ENCODE assay signal across 29 mouse cellular contexts in the genomic region with DNA sequence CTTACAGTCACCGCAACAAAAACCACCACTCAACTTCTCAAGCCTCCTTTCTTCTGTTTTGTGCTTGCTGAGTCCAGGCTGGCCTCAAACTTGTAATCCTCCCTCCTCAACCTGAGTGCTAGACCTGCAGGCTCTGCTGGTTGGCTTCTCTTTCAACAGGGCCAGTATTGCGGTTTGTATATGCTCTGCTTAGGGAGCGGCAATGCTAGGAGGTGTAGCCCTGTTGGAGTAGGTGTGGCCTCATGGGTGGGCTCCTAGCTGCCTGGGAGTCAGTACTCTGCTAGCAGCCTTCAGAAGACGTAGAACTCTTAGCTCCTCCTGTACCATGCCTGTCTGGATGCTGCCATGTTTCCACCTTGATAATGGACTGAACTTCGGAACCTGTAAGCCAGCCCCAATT. TPM values are rescaled to one million over a fixed set of nuclear protein-coding genes. Genes with fewer than 3 reads are reported as not detected.
DNase-seq lines count a peak whose midpoint lies in the region; ATAC-seq and TF ChIP-seq lines count a peak whose summit lies in the region.
"Had no signal": no experiment of that assay in that cellular context is flagged by ENCODE, and none has a peak within 500 bp of the region (broad histone marks: within the 10 kb centered on the region; RNA-seq: fewer than 3 reads in every experiment).

No protein-coding gene starts in this region.

- peaks cover 70% of the 10 kb centered on the region for H3K36me3 ChIP-seq in lung, postnatal 0 days (ENCODE audit: insufficient read depth, low read length)
- H3K36me3 ChIP-seq in ES-Bruce4 (ENCODE audit: control insufficient read depth, insufficient read depth, low read length, poor library complexity, severe bottlenecking) (peaks cover 47% of the 10 kb centered on the region), MEL (ENCODE audit: control insufficient read depth in 1 of 2, insufficient read depth in 2 of 2, low read length in 2 of 2) (peaks cover 0 to 43% of the 10 kb centered on the region in 2 experiments; a peak in 2 of 4 replicates)
- peaks cover 95% of the 10 kb centered on the region for H3K36me3 ChIP-seq in forebrain, postnatal 0 days (ENCODE audit: insufficient read depth)

- no peak overlapping the region for H3K4me3 ChIP-seq in lung, postnatal 0 days (ENCODE audit: low read depth, low read length)
- H3K4me3 ChIP-seq in ES-Bruce4 (ENCODE audit: low read depth, low read length) (peak overlapping the region; percentile 77), MEL (ENCODE audit: control insufficient read depth in 1 of 2, insufficient read depth in 1 of 2, low read depth in 2 of 2, low read length in 2 of 2) (no peak overlapping the region)
- no peak overlapping the region for H3K4me3 ChIP-seq in forebrain, postnatal 0 days (ENCODE audit: low read depth, low read length)
- H3K4me3 ChIP-seq: embryonic facial prominence, embryonic 10.5 days; embryonic facial prominence, embryonic 13.5 days; erythroblast, embryonic 14.5 days; forebrain, embryonic 12.5 days; forebrain, embryonic 15.5 days; hindbrain, embryonic 10.5 days; hindbrain, embryonic 13.5 days; intestine, embryonic 15.5 days had no signal

- no peaks in the 10 kb centered on the region for H3K4me1 ChIP-seq in lung, postnatal 0 days (ENCODE audit: insufficient read depth, low read depth, low read length)
- H3K4me1 ChIP-seq in ES-Bruce4 (ENCODE audit: control insufficient read depth, insufficient read depth, low read length) (peaks cover 6% of the 10 kb centered on the region), MEL (ENCODE audit: control insufficient read depth in 1 of 2, insufficient read depth in 2 of 2, low read length in 2 of 2) (no peaks in the 10 kb centered on the region)
- no peaks in the 10 kb centered on the region for H3K4me1 ChIP-seq in forebrain, postnatal 0 days (ENCODE audit: insufficient read depth)
- H3K4me1 ChIP-seq: embryonic facial prominence, embryonic 10.5 days; embryonic facial prominence, embryonic 13.5 days; forebrain, embryonic 12.5 days; forebrain, embryonic 15.5 days; hindbrain, embryonic 13.5 days; intestine, embryonic 15.5 days had no signal

- 92% methylated on average over 5 of the region's 5 CpGs for WGBS in lung, postnatal 0 days
- 95% methylated on average over 5 of the region's 5 CpGs for WGBS in forebrain, postnatal 0 days

- no peak for DNase-seq in lung, postnatal 0 days (ENCODE audit: low spot score)
- no peak for DNase-seq in lung, postnatal 10 days
- DNase-seq in MEL (ENCODE audit: low read depth, low spot score) (no peak), ZHBTc4 (ENCODE audit: low read depth, low spot score) (peak; percentile 96)
- DNase-seq in spleen, postnatal 10 days (ENCODE audit: low spot score in 2 of 2) = no peak
- no peak for DNase-seq in forebrain, postnatal 0 days
- DNase-seq: adrenal gland, adult 8-10 months; adrenal gland, postnatal 25 days; B cell, adult 2 months; cerebellum, adult 11-12 months; cerebellum, adult 8-10 months; cerebellum, postnatal 10 days; cerebellum, postnatal 36 days; embryo, embryonic 11 days; gastrocnemius, postnatal 25 days; kidney, adult 11 months had no signal

- TF ChIP-seq CTCF in lung, postnatal 0 days (IDR thresholded peaks at IDR 0.05) = no peak
- TF ChIP-seq CTCF in ES-Bruce4 (IDR thresholded peaks at IDR 0.05; ENCODE audit: low read depth, low read length) = no peak
- TF ChIP-seq CTCF in MEL (IDR thresholded peaks at IDR 0.05 in 2 of 3, conservative IDR thresholded peaks at IDR 0.05 in 1 of 3; ENCODE audit: control insufficient read depth in 1 of 3, insufficient read depth in 1 of 3, low read depth in 2 of 3, low read length in 3 of 3, poor library complexity in 1 of 3, severe bottlenecking in 1 of 3) = no peak
- no peak for TF ChIP-seq CTCF in forebrain, postnatal 0 days (IDR thresholded peaks at IDR 0.05; ENCODE audit: low read depth)

- ATAC-seq in lung, postnatal 0 days = 0 out of 2 replicates have a peak, but pooled peaks have one; percentile 23
- no peak for ATAC-seq in forebrain, postnatal 0 days
- ATAC-seq: activated CD4-positive, CD25-positive, alpha-beta regulatory T cell, adult 4 months; forebrain, embryonic 15.5 days; hindbrain, embryonic 16.5 days; intestine, embryonic 15.5 days had no signal

- TF ChIP-seq RAD21 in MEL (IDR thresholded peaks at IDR 0.05; ENCODE audit: low read depth, low read length) = no peak

- H3K9ac ChIP-seq in lung, postnatal 0 days (replicated peaks; ENCODE audit: low read depth) = no peak overlapping the region
- H3K9ac ChIP-seq in ES-Bruce4 (ENCODE audit: low read depth, poor library complexity, severe bottlenecking) (peak overlapping the region; percentile 84), MEL (ENCODE audit: control insufficient read depth, low read depth, low read length, poor library complexity, severe bottlenecking) (no peak overlapping the region)
- H3K9ac ChIP-seq in forebrain, postnatal 0 days = no peak overlapping the region
- H3K9ac ChIP-seq: embryonic facial prominence, embryonic 13.5 days; forebrain, embryonic 12.5 days; forebrain, embryonic 15.5 days; hindbrain, embryonic 13.5 days; intestine, embryonic 15.5 days had no signal

- H3K27ac ChIP-seq in lung, postnatal 0 days (ENCODE audit: low read length) = no peak overlapping the region
- H3K27ac ChIP-seq in ES-Bruce4 (ENCODE audit: insufficient read depth, low read length) (peak overlapping the region; percentile 100), MEL (ENCODE audit: control insufficient read depth, low read depth, low read length) (no peak overlapping the region)
- H3K27ac ChIP-seq in forebrain, postnatal 0 days (ENCODE audit: low read depth, low read length) = no peak overlapping the region
- H3K27ac ChIP-seq: embryonic facial prominence, embryonic 10.5 days; embryonic facial prominence, embryonic 13.5 days; forebrain, embryonic 12.5 days; forebrain, embryonic 15.5 days; hindbrain, embryonic 10.5 days; hindbrain, embryonic 13.5 days; intestine, embryonic 15.5 days had no signal

- no peak for TF ChIP-seq EP300 in lung, postnatal 0 days (IDR thresholded peaks at IDR 0.05)
- TF ChIP-seq EP300 in ES-Bruce4 (IDR thresholded peaks at IDR 0.05; ENCODE audit: insufficient read depth, low read depth, low read length) (peak; percentile 80), MEL (IDR thresholded peaks at IDR 0.05; ENCODE audit: low read depth in 1 of 2, low read length in 2 of 2) (no peak)

- H3K9me3 ChIP-seq in lung, postnatal 0 days (ENCODE audit: low read length) = no peaks in the 10 kb centered on the region
- H3K9me3 ChIP-seq in ES-Bruce4 (replicated peaks; ENCODE audit: control insufficient read depth, insufficient read depth, low read length, poor library complexity, severe bottlenecking) = no peaks in the 10 kb centered on the region
- H3K9me3 ChIP-seq in MEL (replicated peaks; ENCODE audit: insufficient read depth, low read length) = no peaks in the 10 kb centered on the region
- H3K9me3 ChIP-seq in forebrain, postnatal 0 days (ENCODE audit: low read length) = no peaks in the 10 kb centered on the region
- H3K9me3 ChIP-seq: embryonic facial prominence, embryonic 10.5 days; embryonic facial prominence, embryonic 13.5 days; forebrain, embryonic 12.5 days; forebrain, embryonic 15.5 days; hindbrain, embryonic 10.5 days; hindbrain, embryonic 13.5 days; intestine, embryonic 15.5 days had no signal

- H3K79me2 ChIP-seq in MEL (ENCODE audit: control insufficient read depth, insufficient read depth, low read length, poor library complexity) = no peaks in the 10 kb centered on the region

- no peak overlapping the region for H3K4me2 ChIP-seq in lung, postnatal 0 days (replicated peaks; ENCODE audit: low read depth, low read length)
- no peak overlapping the region for H3K4me2 ChIP-seq in forebrain, postnatal 0 days (ENCODE audit: low read depth)
- H3K4me2 ChIP-seq: embryonic facial prominence, embryonic 13.5 days; forebrain, embryonic 12.5 days; forebrain, embryonic 15.5 days; heart, embryonic 11.5 days; hindbrain, embryonic 13.5 days; intestine, embryonic 15.5 days had no signal

- TF ChIP-seq POLR2A in ES-Bruce4 (IDR thresholded peaks at IDR 0.05; ENCODE audit: insufficient read depth, low read length) (peak; percentile 95), MEL (IDR thresholded peaks at IDR 0.05; ENCODE audit: control insufficient read depth in 1 of 2, insufficient read depth in 1 of 2, low read depth in 1 of 2, low read length in 2 of 2, poor library complexity in 1 of 2) (no peak)

- H3K27me3 ChIP-seq in lung, postnatal 0 days (replicated peaks; ENCODE audit: insufficient read depth, low read length) = no peaks in the 10 kb centered on the region
- no peaks in the 10 kb centered on the region for H3K27me3 ChIP-seq in ES-Bruce4 (ENCODE audit: control insufficient read depth, insufficient read depth, low read length, poor library complexity, severe bottlenecking)
- H3K27me3 ChIP-seq in MEL (ENCODE audit: control insufficient read depth in 1 of 2, insufficient read depth in 2 of 2, low read length in 2 of 2) = no peaks in the 10 kb centered on the region
- H3K27me3 ChIP-seq in forebrain, postnatal 0 days (ENCODE audit: insufficient read depth, low read length) = no peaks in the 10 kb centered on the region
- H3K27me3 ChIP-seq: CH12.LX; embryonic facial prominence, embryonic 13.5 days; forebrain, embryonic 12.5 days; forebrain, embryonic 15.5 days; hindbrain, embryonic 13.5 days; intestine, embryonic 15.5 days had no signal

TF ChIP-seq in MEL, 35 proteins besides CTCF, POLR2A, EP300 and RAD21 (continues in another document):
- no peak for TF ChIP-seq POLR2AphosphoS5 (IDR thresholded peaks at IDR 0.05; ENCODE audit: borderline replicate concordance, low read depth, low read length)
- TF ChIP-seq E2F4 (IDR thresholded peaks at IDR 0.05; ENCODE audit: borderline replicate concordance, low read depth, low read length) = no peak
- no peak for TF ChIP-seq HCFC1 (IDR thresholded peaks at IDR 0.05; ENCODE audit: low read depth, low read length)

RNA-seq across cellular contexts. Expression of gene Brd1, which starts 25.8 kb away (rescaled TPM):
- 17.1 and 18.1 TPM in 2 replicates for polyA plus RNA-seq in lung, postnatal 0 days (2015; fragmentation: Nextera tagmentation; extraction: Ambion mirVana)
- polyA plus RNA-seq in ES-Bruce4 (2011; ENCODE audit: insufficient read depth, insufficient read length, low read depth, missing spikeins) = 85.9 and 86.2 TPM in 2 replicates
- 33.7 and 33.8 TPM in 2 replicates for total RNA-seq in MEL (2012; rRNA removed)
- 10 to 100 TPM; 43.1 to 72.7 TPM for polyA plus RNA-seq in MEL (2012; ENCODE audit: insufficient read depth in 1 of 2, insufficient read length in 2 of 2, low read depth in 1 of 2, low replicate concordance in 2 of 2, missing spikeins in 1 of 2)
- total RNA-seq in forebrain, postnatal 0 days (2014; rRNA removed) = 56.8 and 63.6 TPM in 2 replicates
- polyA plus RNA-seq in forebrain, postnatal 0 days (2015; fragmentation: Nextera tagmentation; extraction: Ambion mirVana) = 10.6 and 13.0 TPM in 2 replicates

RNA-seq across cellular contexts. Expression of gene Zbed4, which starts 43.3 kb away (rescaled TPM):
- polyA plus RNA-seq in lung, postnatal 0 days (2015; fragmentation: Nextera tagmentation; extraction: Ambion mirVana) = 4.7 and 4.8 TPM in 2 replicates
- 36.9 and 44.5 TPM in 2 replicates for polyA plus RNA-seq in ES-Bruce4 (2011; ENCODE audit: insufficient read depth, insufficient read length, low read depth, missing spikeins)
- total RNA-seq in MEL (2012; rRNA removed) = 57.3 and 57.9 TPM in 2 replicates
- polyA plus RNA-seq in MEL (2012; ENCODE audit: insufficient read depth in 1 of 2, insufficient read length in 2 of 2, low read depth in 1 of 2, low replicate concordance in 2 of 2, missing spikeins in 1 of 2) = 10 to 100 TPM in 1 of 2 experiments, not detected in 1; 53.2 TPM
- total RNA-seq in forebrain, postnatal 0 days (2014; rRNA removed) = 21.8 and 28.7 TPM in 2 replicates
- polyA plus RNA-seq in forebrain, postnatal 0 days (2015; fragmentation: Nextera tagmentation; extraction: Ambion mirVana) = 4.0 and 6.1 TPM in 2 replicates
